Mouse (Mus musculus): ENCODE measurements at regions not wholly inside any gene's neighbourhood (a gene's known extent, or its start where the extent isn't known, plus 50 kb on each side); places are given as distances from the start of the nearest gene placed in this dataset.

GRCm38 (mm10) chr16:22316251-22316711 lies 50.5 kb upstream of the Tra2b start:
- TF ChIP-seq POLR2A (IDR thresholded peaks at IDR 0.05; ENCODE audit: borderline replicate concordance, extremely low read depth, insufficient read depth, insufficient read length, poor library complexity, severe bottlenecking) (no peak), CTCF (IDR thresholded peaks at IDR 0.05; ENCODE audit: borderline replicate concordance, extremely low read depth, insufficient read depth, insufficient read length) (no peak)
